Mouse (Mus musculus) MEL (cell line): ENCODE data around the gene Polr2e.

Experiments used
- CTCF ChIP-seq, 3 experiments: IDR thresholded peaks in 2 of 3; conservative IDR thresholded peaks in 1 of 3; 2 replicates each; pipeline ENCODE4 v1.5.1; 2011 to 2012; ENCODE audit warnings: low read length in 3 of 3, low read depth in 2 of 3, mild to moderate bottlenecking in 2 of 3, improper control_type of control experiment in 1 of 3, inconsistent platforms in 1 of 3, mixed read lengths in 1 of 3, moderate library complexity in 1 of 3; ENCODE audit not compliant: control insufficient read depth in 1 of 3, insufficient read depth in 1 of 3, poor library complexity in 1 of 3, severe bottlenecking in 1 of 3
- EP300 ChIP-seq, 2 experiments: IDR thresholded peaks; 2 replicates each; pipeline ENCODE4 v1.6.1; 2011; ENCODE audit warnings: improper control_type of control experiment in 2 of 2, low read length in 2 of 2, low read depth in 1 of 2, mild to moderate bottlenecking in 1 of 2
- JUND ChIP-seq: IDR thresholded peaks from 2 replicates; pipeline ENCODE4 v1.6.1; 2011; ENCODE audit warnings: low read depth, mild to moderate bottlenecking, improper control_type of control experiment, low read length
- KAT2A ChIP-seq: conservative IDR thresholded peaks from 2 replicates; pipeline ENCODE4 v1.6.1; 2012; ENCODE audit warnings: low read depth, low read length, improper control_type of control experiment, inconsistent platforms
- MAX ChIP-seq: IDR thresholded peaks from 2 replicates; pipeline ENCODE4 v1.6.1; 2011; ENCODE audit warnings: low read length, improper control_type of control experiment
- MEF2A ChIP-seq: IDR thresholded peaks from 2 replicates; pipeline ENCODE4 v1.6.1; 2014; ENCODE audit warnings: low read depth, mild to moderate bottlenecking, inconsistent platforms, low read length, improper control_type of control experiment; ENCODE audit not compliant: poor library complexity, insufficient replicate concordance, severe bottlenecking; ENCODE audit errors: extremely low read depth
- NRF1 ChIP-seq: IDR thresholded peaks from 2 replicates; pipeline ENCODE4 v1.6.1; 2014; ENCODE audit warnings: low read depth, mild to moderate bottlenecking, inconsistent platforms, low read length, improper control_type of control experiment, moderate library complexity; ENCODE audit not compliant: poor library complexity, insufficient read depth, severe bottlenecking
- POLR2A ChIP-seq, 2 experiments: IDR thresholded peaks; 2 replicates each; pipeline ENCODE4 v1.6.1; 2011 to 2012; ENCODE audit warnings: low read length in 2 of 2, mild to moderate bottlenecking in 2 of 2, control low read depth in 1 of 2, improper control_type of control experiment in 1 of 2, low read depth in 1 of 2, moderate library complexity in 1 of 2; ENCODE audit not compliant: control insufficient read depth in 1 of 2, insufficient read depth in 1 of 2, poor library complexity in 1 of 2
- POLR2AphosphoS2 ChIP-seq: IDR thresholded peaks from 2 replicates; pipeline ENCODE4 v1.6.1; 2011; ENCODE audit warnings: low read length, improper control_type of control experiment

DNA sequence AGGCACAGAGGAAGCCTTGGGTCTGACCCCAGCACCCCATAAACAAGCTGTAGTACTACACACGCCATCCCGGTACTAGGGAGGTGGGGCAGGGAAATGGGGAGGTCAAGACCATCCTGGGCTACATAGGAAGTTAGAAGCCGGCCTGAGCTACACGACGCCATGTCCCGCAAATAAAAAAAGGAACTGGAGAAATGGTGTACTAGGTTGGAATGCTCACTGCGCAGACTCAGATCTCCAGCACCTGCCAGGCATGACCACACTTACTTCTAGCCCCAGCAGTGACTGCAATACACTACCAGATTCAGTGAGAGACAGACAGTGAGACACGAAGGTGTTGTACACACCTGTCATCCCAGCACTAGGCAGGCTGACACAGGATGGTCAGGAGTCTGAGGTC, 47.9 kb upstream of the Polr2e start:
- TF ChIP-seq POLR2A (IDR thresholded peaks at IDR 0.05; ENCODE audit: control insufficient read depth in 1 of 2, insufficient read depth in 1 of 2, low read depth in 1 of 2, low read length in 2 of 2, poor library complexity in 1 of 2) (no peak), POLR2AphosphoS2 (no peak), MEF2A (no peak), MAX (no peak), NRF1 (no peak), EP300 (IDR thresholded peaks at IDR 0.05; ENCODE audit: low read depth in 1 of 2, low read length in 2 of 2) (no peak), CTCF (IDR thresholded peaks at IDR 0.05 in 2 of 3, conservative IDR thresholded peaks at IDR 0.05 in 1 of 3; ENCODE audit: control insufficient read depth in 1 of 3, insufficient read depth in 1 of 3, low read depth in 2 of 3, low read length in 3 of 3, poor library complexity in 1 of 3, severe bottlenecking in 1 of 3) (no peak), KAT2A (no peak), JUND (no peak)
